Mouse (Mus musculus) stomach, postnatal 0 days (tissue): ENCODE results near the gene Gli1. TPM values are rescaled to one million over a fixed set of nuclear protein-coding genes. Genes with fewer than 3 reads are reported as not detected.

Experiments
- ATAC-seq: fragments of 200-750 bp; cut with Nextera tagmentation; 2 replicates; pipeline ENCODE4 v1.8.0; 2017; ENCODE audit not compliant: low FRiP score, low TSS enrichment
- DNase-seq: peaks from one replicate; pipeline ENCODE4 v3.0.0-alpha.2; 2016; ENCODE audit warnings: low spot score
- H3K27ac ChIP-seq: fragments of 300-500 bp; sonication (generic); replicated peaks from 2 replicates; pipeline ENCODE4 v1.5.1; 2014; ENCODE audit warnings: mild to moderate bottlenecking, control low read depth
- H3K27me3 ChIP-seq: fragments of 300-500 bp; sonication (generic); 2 replicates; pipeline ENCODE4 v1.6.1; 2014; ENCODE audit warnings: low read length; ENCODE audit not compliant: control insufficient read depth, insufficient read depth
- H3K36me3 ChIP-seq: fragments of 300-500 bp; sonication (generic); 2 replicates; pipeline ENCODE4 v1.6.1; 2014; ENCODE audit warnings: low read length, mixed read lengths; ENCODE audit not compliant: control insufficient read depth, insufficient read depth
- H3K4me1 ChIP-seq: fragments of 300-500 bp; sonication (generic); replicated peaks from 2 replicates; pipeline ENCODE4 v1.6.1; 2014; ENCODE audit warnings: antibody characterized with exemption; ENCODE audit not compliant: control insufficient read depth, insufficient read depth
- H3K4me2 ChIP-seq: fragments of 300-500 bp; sonication (generic); replicated peaks from 2 replicates; pipeline ENCODE4 v1.6.1; 2014; ENCODE audit warnings: low read depth, mild to moderate bottlenecking, control low read depth, moderate library complexity
- H3K4me3 ChIP-seq: fragments of 300-500 bp; sonication (generic); 2 replicates; pipeline ENCODE4 v1.5.1; 2014; ENCODE audit warnings: low read depth, low read length, control low read depth
- H3K9ac ChIP-seq: fragments of 300-500 bp; sonication (generic); 2 replicates; pipeline ENCODE4 v1.6.1; 2014; ENCODE audit warnings: mild to moderate bottlenecking, low read length, control low read depth, mixed read lengths
- H3K9me3 ChIP-seq: fragments of 300-500 bp; sonication (generic); 2 replicates; pipeline ENCODE4 v1.6.1; 2016; ENCODE audit warnings: low read length; ENCODE audit not compliant: control insufficient read depth
- CTCF ChIP-seq: IDR thresholded peaks from 2 replicates; pipeline ENCODE4 v1.5.1; 2016; ENCODE audit warnings: antibody characterized with exemption, low read depth, mild to moderate bottlenecking, moderate library complexity
- EP300 ChIP-seq: optimal IDR thresholded peaks from 2 replicates; pipeline ENCODE3; 2016; ENCODE audit warnings: antibody characterized with exemption
- WGBS: fragments of 180-500 bp; shearing (Covaris S2); extraction: QIAGEN DNeasy Blood & Tissue Kit; methylation state at CpG from one replicate; pipeline ENCODE4 v1.1.7; 2014; 5-methylcytosine and 5-hydroxymethylcytosine counted together
- polyA plus RNA-seq: library from polyadenylated mRNA; unstranded; fragments of >200 nt; fragmentation: Nextera tagmentation; extraction: Ambion mirVana; gene quantifications from 2 replicates; pipeline ENCODE4 v1.2.1, GENCODE M21; 2015

The Gli1 gene
- polyA plus RNA-seq, 1 experiment from 2014 or later = 2.3 TPM

GRCm38 (mm10) chr10:127293590-127294113 is 48.1 kb downstream of the Gli1 start:
- ATAC-seq = no peak
- 89% methylated on average over 3 of the region's 3 CpGs for WGBS
- DNase-seq = no peak
- Histone ChIP-seq H3K4me1 (peaks cover 6% of the 10 kb centered on the region; the same call in 1 of the 2 replicates), H3K4me2 (no peak overlapping the region), H3K9ac (no peak overlapping the region), H3K36me3 (peaks cover 31% of the 10 kb centered on the region), H3K9me3 (no peaks in the 10 kb centered on the region), H3K4me3 (no peak overlapping the region), H3K27ac (no peak overlapping the region), H3K27me3 (no peaks in the 10 kb centered on the region)
- no peak for TF ChIP-seq EP300
- TF ChIP-seq CTCF = no peak

DNA sequence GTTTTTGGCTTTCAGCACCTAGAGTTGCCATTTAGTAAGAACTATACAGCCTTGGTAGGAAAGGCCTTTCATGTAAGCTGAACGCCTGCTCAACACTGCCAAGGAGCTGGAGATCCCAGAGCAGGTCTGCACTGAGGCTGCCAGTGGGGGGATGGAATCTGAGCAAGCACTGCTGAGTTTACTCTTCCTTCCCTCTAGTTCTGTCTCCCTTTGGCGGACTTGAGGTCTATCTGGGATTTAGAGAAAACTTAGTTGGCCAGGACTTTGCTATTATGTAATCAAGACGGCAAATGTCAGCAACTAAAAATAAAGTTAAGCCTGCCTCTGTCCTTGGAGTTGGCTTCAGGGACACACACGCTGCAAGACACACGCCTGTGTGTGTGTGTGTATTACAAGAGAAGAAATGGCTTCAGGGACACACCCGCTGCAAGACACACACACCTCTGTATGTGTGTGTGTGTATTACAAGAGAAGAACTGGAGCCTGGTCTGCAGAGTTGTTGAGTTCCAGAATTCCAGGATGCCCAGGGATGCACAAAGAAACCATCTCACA is 48.7 kb downstream of the Gli1 start:
- Histone ChIP-seq H3K27ac (no peak overlapping the region; the same call in 1 of the 2 replicates), H3K4me1 (peaks cover 6% of the 10 kb centered on the region; the same call in 1 of the 2 replicates), H3K27me3 (no peaks in the 10 kb centered on the region), H3K4me2 (peak overlapping the region; percentile 17; the same call in 1 of the 2 replicates), H3K9ac (no peak overlapping the region), H3K9me3 (no peaks in the 10 kb centered on the region), H3K36me3 (peaks cover 31% of the 10 kb centered on the region), H3K4me3 (no peak overlapping the region)
- TF ChIP-seq CTCF = no peak
- TF ChIP-seq EP300 = no peak
- 33% methylated on average over 6 of the region's 6 CpGs for WGBS
- DNase-seq = no peak
- ATAC-seq = no peak

- no peak for TF ChIP-seq CTCF
- no peak for TF ChIP-seq EP300
- DNase-seq (no peak), ATAC-seq (no peak)
- H3K36me3 ChIP-seq = peaks cover 25% of the 10 kb centered on the region
- H3K27ac ChIP-seq = peak overlapping the region; percentile 99
- peak overlapping the region; percentile 67 for H3K4me3 ChIP-seq
- H3K27me3 ChIP-seq = no peaks in the 10 kb centered on the region
- peak overlapping the region; percentile 76 for H3K9ac ChIP-seq
- no peaks in the 10 kb centered on the region for H3K9me3 ChIP-seq
- peaks cover 11% of the 10 kb centered on the region for H3K4me1 ChIP-seq
- WGBS = 19% methylated on average over 5 of the region's 5 CpGs
- H3K4me2 ChIP-seq = peak overlapping the region; percentile 79
Measured at GRCm38 (mm10) chr10:127291881-127292638, 49.7 kb downstream of the Gli1 start.

DNA sequence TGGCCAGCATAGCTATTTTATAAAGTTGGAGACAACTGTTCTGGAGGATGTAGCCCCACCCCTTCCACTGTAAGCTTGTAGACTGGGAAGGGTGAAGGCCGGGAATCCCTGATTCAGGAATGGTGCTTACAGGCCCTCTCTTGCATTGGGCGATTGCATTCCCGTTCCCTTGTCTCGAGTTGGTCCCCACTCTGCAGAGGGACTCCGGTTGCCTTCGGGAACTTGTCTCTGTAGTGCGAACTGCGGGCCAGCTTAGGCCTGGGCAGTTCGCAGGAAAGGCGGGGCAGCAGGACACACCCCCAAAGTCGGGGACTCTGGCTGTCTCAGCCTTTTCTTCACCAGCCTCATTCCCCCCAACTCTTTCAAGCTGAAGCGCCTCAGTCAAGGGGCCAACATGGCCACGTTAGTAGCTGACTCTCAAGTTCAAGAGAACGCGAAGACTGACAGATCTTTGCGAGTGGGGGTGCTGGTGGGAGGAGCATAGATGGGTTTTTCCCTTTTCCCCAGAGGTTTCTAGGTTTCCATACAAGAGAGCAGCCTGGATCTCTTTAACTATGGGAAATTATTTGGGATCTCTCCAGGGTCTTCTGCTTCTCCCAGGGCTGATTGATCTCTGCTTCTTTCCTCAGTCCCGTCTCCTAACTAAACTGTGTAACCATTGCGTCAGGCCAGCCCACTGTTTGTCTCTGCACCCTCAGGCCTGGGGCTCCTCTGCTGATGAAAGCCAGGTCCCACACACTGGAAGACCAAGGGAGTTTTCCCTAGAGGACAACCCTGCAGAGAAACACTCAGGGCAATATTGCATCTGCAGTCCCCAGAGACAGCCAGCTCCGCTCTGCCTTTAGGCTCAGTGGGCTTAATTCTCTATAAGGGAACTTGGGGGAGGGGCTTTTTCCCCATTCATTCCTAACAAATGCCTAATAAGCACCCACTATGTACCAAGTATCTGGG is 50.6 kb downstream of the Gli1 start:
- Histone ChIP-seq H3K4me2 (peak overlapping the region; percentile 79), H3K27me3 (no peaks in the 10 kb centered on the region), H3K4me3 (peak overlapping the region; percentile 67), H3K27ac (peak overlapping the region; percentile 99), H3K9ac (peak overlapping the region; percentile 76), H3K9me3 (no peaks in the 10 kb centered on the region), H3K4me1 (peaks cover 11% of the 10 kb centered on the region), H3K36me3 (peaks cover 27% of the 10 kb centered on the region)
- under 1% methylated on average over 19 of the region's 19 CpGs for WGBS
- TF ChIP-seq CTCF (0 out of 2 replicates have a peak, but pooled peaks have one; percentile 12), EP300 (no peak)
- DNase-seq = peak; percentile 75
- peak; percentile 22 for ATAC-seq

DNA sequence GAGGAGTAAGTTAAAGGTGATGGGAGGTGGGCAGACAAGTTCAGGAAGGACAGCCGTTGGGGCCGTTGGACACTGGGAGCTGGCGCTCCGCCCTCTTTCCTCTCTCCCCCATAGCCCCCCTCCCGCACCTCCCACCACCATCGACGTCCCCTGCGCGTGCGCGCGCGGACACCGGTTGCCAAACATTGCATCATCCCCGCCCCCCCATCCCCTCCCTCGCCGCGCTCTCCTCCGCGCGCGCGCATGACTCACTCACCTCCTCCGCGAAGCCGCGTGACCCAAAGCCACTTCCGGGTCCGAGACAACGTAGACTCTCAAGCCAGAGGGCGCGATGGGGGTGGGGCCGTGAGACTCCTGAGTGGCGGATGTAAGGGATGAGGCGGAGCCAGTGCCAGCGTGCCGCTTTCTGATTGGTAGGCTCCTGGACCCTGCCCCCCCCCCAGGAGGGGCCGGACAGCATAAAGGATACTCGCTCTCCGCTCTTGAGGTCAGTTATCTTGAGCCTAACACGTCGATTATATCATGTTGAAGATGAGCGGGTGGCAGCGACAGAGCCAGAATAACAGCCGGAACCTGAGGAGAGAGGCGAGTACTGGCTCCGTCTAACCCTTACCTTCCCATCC is 51.4 kb downstream of the Gli1 start:
- Histone ChIP-seq H3K27me3 (no peaks in the 10 kb centered on the region), H3K4me2 (peak overlapping the region; percentile 79), H3K9me3 (no peaks in the 10 kb centered on the region), H3K9ac (peak overlapping the region; percentile 76), H3K36me3 (peaks cover 29% of the 10 kb centered on the region), H3K27ac (peak overlapping the region; percentile 99), H3K4me1 (peaks cover 11% of the 10 kb centered on the region), H3K4me3 (peak overlapping the region; percentile 67)
- TF ChIP-seq CTCF = peak; percentile 53
- TF ChIP-seq EP300 = no peak
- peak; percentile 91 for ATAC-seq
- DNase-seq = peak; percentile 100
- WGBS = under 1% methylated on average over 38 of the region's 47 CpGs
